Mouse (Mus musculus) Patski (cell line): Measurements from ENCODE around the gene Slc9a8. TPM values are rescaled to one million over a fixed set of nuclear protein-coding genes. Genes with fewer than 3 reads are reported as not detected.

Experiments
- ATAC-seq: fragments of 100-300 bp; one replicate; pipeline ENCODE4 v1.8.0; 2021
- CTCF ChIA-PET: fragments of 350-600 bp; sonication (Branson Sonifier 250); formaldehyde crosslinking; loops from one replicate; lab custom pipeline; 2022; ENCODE audit warnings: inconsistent platforms; lab: Charles Lee
- POLR2A ChIA-PET: fragments of 350-600 bp; sonication (Branson Sonifier 250); formaldehyde crosslinking; loops from one replicate; lab custom pipeline; 2022; ENCODE audit warnings: antibody characterized with exemption, inconsistent platforms; lab: Charles Lee
- DNase-seq: peaks from one replicate; pipeline ENCODE4 v3.0.0-alpha.2; 2011; ENCODE audit warnings: low read depth, low spot score
- H3K27me3 ChIP-seq: fragments of 371-371 bp; one replicate; pipeline ENCODE4 v1.5.1; 2021
- CTCF ChIP-seq: fragments of 100-300 bp; IDR thresholded peaks from one replicate; pipeline ENCODE4 v1.5.1; 2021
- in situ Hi-C: fragments of 300-500 bp; cut with MboI; formaldehyde crosslinking; loops from 3 replicates; pipeline ENCODE4 v1.11.1; 2018; ENCODE audit warnings: low pct_unique_long_range_greater_than_20kb, mixed read lengths
- polyA plus RNA-seq: library from polyadenylated mRNA; unstranded; gene quantifications from one replicate; pipeline ENCODE4 v1.2.3, GENCODE M21; 2021

The Slc9a8 gene
- polyA plus RNA-seq, 1 experiment from 2014 or later, result 23.6 TPM

GRCm38 (mm10) chr2:167445911-167446780, 24.6 kb downstream of the Slc9a8 start:
- no peaks in the 10 kb centered on the region for H3K27me3 ChIP-seq
- CTCF ChIA-PET, result interaction anchor here (1.2 kb wide), 1 partner anchor 17 kb away, joined by 3 read pairs; no protein-coding TSS in a partner anchor
- POLR2A ChIA-PET, result no interaction called here
- DNase-seq, result no peak
- no peak for ATAC-seq
- in situ Hi-C loops, result no loop called here
- TF ChIP-seq CTCF, result no peak

DNA sequence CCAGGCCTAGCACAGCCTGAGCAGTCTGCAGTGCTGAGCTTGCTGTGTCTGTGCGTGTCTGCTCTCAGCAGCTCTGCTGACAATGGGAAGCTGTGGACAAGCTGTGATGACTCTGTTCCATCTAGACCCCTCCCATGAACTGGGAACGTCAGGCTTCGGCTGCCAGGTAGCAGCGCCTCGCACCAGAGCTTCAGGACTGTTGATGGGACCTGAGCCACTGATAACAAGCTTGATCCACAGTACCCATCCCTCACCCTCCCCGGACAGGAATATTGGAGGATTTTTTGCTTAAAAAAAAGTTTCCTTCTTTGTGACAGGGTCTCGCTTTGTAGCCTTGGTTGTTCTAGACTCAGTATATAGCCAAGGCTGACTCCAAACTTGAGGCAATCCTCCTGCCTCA, 25.7 kb downstream of the Slc9a8 start:
- ChIA-PET CTCF (interaction anchor here (0.8 to 1.2 kb wide), 2 partner anchors 16 to 168 kb away, joined by 3 read pairs; no protein-coding TSS in a partner anchor), POLR2A (no interaction called here)
- no peak for DNase-seq
- no peaks in the 10 kb centered on the region for H3K27me3 ChIP-seq
- ATAC-seq, result no peak
- TF ChIP-seq CTCF, result no peak
- in situ Hi-C loops, result no loop called here

DNA sequence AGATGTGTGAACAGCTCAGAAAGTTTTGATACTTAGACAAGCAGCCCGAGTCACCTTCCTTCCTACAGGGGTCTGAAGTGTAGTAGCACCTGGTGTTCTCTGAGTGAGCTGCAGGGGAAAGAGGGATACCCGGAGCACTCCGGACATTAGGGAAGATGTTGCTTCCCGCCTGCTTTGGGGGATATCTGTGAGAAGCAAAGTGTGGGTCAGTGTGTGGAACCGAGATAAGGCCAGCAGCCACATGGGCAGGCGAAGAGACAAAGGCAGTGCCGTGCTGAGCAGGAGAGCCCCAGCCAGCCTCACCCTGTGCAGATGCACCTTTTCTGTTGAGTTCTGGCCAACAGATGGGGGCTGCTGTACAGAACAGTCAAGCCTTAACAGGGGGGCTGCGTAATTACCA, 26.1 kb downstream of the Slc9a8 start:
- DNase-seq (no peak), ATAC-seq (no peak)
- H3K27me3 ChIP-seq, result no peaks in the 10 kb centered on the region
- ChIA-PET CTCF (interaction anchor here (0.8 to 1.2 kb wide), 2 partner anchors 16 to 168 kb away, joined by 3 read pairs; no protein-coding TSS in a partner anchor), POLR2A (no interaction called here)
- in situ Hi-C loops, result no loop called here
- TF ChIP-seq CTCF, result no peak

- DNase-seq, result no peak
- TF ChIP-seq CTCF, result no peak
- no peak for ATAC-seq
- H3K27me3 ChIP-seq, result no peaks in the 10 kb centered on the region
- ChIA-PET POLR2A (interaction anchor here (0.6 to 0.7 kb wide), 2 partner anchors 55 to 1482 kb away, joined by 4 read pairs; no protein-coding TSS in a partner anchor), CTCF (interaction anchor here (1.0 to 1.5 kb wide), 2 partner anchors 11 to 14 kb away, joined by 3 to 5 read pairs; no protein-coding TSS in a partner anchor)
- in situ Hi-C loops, result no loop called here
These were observed 28.1 kb downstream of the Slc9a8 start for GRCm38 (mm10) chr2:167449331-167450275.

DNA sequence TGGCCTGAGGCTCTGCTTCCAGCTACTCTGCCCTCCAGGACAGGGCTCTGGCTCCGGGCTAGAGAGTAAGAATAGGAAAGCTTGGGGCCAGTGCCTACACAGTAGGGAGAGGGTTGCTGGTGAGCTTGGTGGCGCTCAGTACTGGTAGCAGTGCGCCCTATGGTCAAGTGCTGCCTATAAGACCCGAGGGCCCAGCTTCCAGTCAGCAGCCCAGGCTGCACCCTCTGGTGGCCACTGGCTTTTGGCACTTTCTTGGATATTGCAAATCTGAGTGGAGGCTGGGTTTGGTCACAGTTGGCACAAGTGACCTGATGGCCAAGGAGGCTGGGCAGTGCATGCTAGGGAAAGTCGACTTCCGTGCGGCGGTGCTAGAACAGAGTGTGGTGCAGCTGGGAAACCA, 29.1 kb downstream of the Slc9a8 start:
- TF ChIP-seq CTCF, result no peak
- ChIA-PET CTCF (interaction anchor here (1.0 to 1.5 kb wide), 2 partner anchors 10 to 13 kb away, joined by 3 to 5 read pairs; no protein-coding TSS in a partner anchor), POLR2A (no interaction called here)
- in situ Hi-C loops, result no loop called here
- DNase-seq (no peak), ATAC-seq (no peak)
- no peaks in the 10 kb centered on the region for H3K27me3 ChIP-seq

DNA sequence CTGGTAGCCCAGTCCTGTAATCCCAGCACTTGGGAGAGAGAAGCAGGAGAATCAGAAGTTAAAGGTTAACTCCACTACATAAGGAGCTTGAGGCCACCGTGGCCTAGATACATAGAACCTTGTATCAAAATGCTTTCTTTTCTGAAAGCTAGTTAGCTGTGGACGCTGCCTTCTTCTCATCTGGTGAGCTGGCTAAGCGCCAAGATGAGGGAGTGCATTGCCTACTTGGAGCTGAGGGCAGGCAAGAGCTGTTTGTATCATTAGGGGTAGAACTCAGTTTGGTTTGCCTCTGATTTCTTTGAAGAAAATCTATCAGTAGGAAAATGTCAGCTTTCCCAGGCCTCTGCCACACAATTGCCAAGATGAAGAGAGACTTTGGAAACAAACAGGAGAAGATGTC, 32.3 kb downstream of the Slc9a8 start:
- ATAC-seq (no peak), DNase-seq (no peak)
- in situ Hi-C loops, result no loop called here
- ChIA-PET CTCF (no interaction called here), POLR2A (no interaction called here)
- TF ChIP-seq CTCF, result no peak
- no peaks in the 10 kb centered on the region for H3K27me3 ChIP-seq

- CTCF ChIA-PET, result interaction anchor here (1.0 to 1.4 kb wide), 2 partner anchors 9 to 12 kb away, joined by 3 to 4 read pairs; no protein-coding TSS in a partner anchor
- POLR2A ChIA-PET, result no interaction called here
- TF ChIP-seq CTCF, result no peak
- in situ Hi-C loops, result no loop called here
- ATAC-seq (no peak), DNase-seq (no peak)
- no peaks in the 10 kb centered on the region for H3K27me3 ChIP-seq
These were observed 35.0 kb downstream of the Slc9a8 start for GRCm38 (mm10) chr2:167456361-167457020.

GRCm38 (mm10) chr2:167457213-167457612, 35.7 kb downstream of the Slc9a8 start:
- H3K27me3 ChIP-seq, result no peaks in the 10 kb centered on the region
- POLR2A ChIA-PET, result no interaction called here
- DNase-seq (no peak), ATAC-seq (no peak)
- CTCF ChIA-PET, result interaction anchor here (1.4 kb wide), 1 partner anchor 8 kb away, joined by 4 read pairs; no protein-coding TSS in a partner anchor
- no peak for TF ChIP-seq CTCF
- in situ Hi-C loops, result no loop called here

DNA sequence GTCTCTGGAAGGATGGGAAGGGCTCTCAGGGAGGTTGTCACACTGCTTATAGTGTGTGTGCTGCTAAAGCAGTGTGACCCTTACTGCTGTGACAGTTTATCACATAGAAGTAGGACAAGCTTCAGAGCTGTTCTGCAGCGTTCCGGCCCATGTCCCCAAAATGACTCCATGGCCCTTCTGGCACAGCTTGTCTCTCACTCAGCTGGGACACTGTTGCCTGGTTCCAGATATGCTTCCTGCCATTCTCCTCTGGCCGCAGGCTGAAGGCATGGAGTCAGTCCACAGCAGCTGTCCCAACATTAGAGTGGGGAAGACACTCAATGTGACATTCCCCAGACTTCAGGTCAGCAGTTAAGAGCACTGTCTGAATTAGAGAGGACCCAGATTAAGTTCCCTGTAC, 37.0 kb downstream of the Slc9a8 start:
- in situ Hi-C loops, result no loop called here
- no peak for TF ChIP-seq CTCF
- DNase-seq (no peak), ATAC-seq (no peak)
- ChIA-PET CTCF (no interaction called here), POLR2A (interaction anchor here (0.8 kb wide), 1 partner anchor 12 kb away, joined by 4 read pairs; no protein-coding TSS in a partner anchor)
- no peaks in the 10 kb centered on the region for H3K27me3 ChIP-seq
